Comparison of ENCODE assay signal across 17 mouse cellular contexts in the genomic region with DNA sequence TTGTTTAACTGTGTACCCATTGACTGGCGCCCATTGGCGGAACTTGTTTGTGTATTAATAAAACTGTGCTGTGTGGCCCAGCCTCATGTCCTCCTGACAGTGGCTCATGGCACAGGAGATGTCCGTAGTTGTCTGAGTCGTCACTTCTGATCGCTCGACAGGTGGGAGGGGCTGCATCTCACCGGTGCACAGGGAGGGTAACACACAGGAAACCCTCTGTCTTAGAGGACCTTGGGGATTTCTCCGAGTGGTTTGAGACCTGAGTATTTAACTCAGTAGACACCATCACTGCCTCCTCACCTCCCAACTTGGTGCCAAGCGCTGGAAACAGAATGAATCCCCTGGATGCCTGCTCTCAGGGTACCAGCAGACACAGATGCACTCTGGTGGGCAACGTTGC.
"Had no signal": no experiment of that assay in that cellular context is flagged by ENCODE, and none has a peak within 500 bp of the region (broad histone marks: within the 10 kb centered on the region; RNA-seq: fewer than 3 reads in every experiment).

No protein-coding gene starts in this region.

- H3K4me3 ChIP-seq: limb, embryonic 12.5 days; limb, embryonic 15.5 days; megakaryocyte, embryonic 14.5 days; midbrain, embryonic 10.5 days; midbrain, embryonic 13.5 days; myocyte had no signal

- H3K27ac ChIP-seq: limb, embryonic 12.5 days; limb, embryonic 15.5 days; liver, embryonic 14.5 days; macrophage; midbrain, embryonic 10.5 days; midbrain, embryonic 13.5 days had no signal

- H3K27me3 ChIP-seq: limb, embryonic 12.5 days; limb, embryonic 15.5 days; midbrain, embryonic 13.5 days had no signal

- DNase-seq: kidney, adult 18-20 months; kidney, adult 9 months; kidney, postnatal 14 days; kidney, postnatal 4 days; left cerebral cortex, postnatal 4 days; liver, postnatal 0 days; lung, embryonic 14.5 days had no signal

- H3K4me1 ChIP-seq: limb, embryonic 15.5 days; midbrain, embryonic 13.5 days had no signal

- H3K9me3 ChIP-seq: limb, embryonic 12.5 days; limb, embryonic 15.5 days; megakaryocyte, embryonic 14.5 days; midbrain, embryonic 10.5 days; midbrain, embryonic 13.5 days had no signal

- ATAC-seq: liver, postnatal 0 days; lung, postnatal 0 days; midbrain, embryonic 16.5 days had no signal
